Mouse (Mus musculus): ENCODE results near the gene Tbx10.
A peak's percentile ranks its signal among the peaks of the same experiment; 100 is the strongest.
"Not testable (repeated sequence)": the region's sequence is repeated elsewhere in the genome, so short reads cannot be mapped to it uniquely, and the experiment has no call there.

Gene Tbx10

GRCm38 (mm10) chr19:4003641-4004040 lies 11.1 kb downstream of the Tbx10 start:
- no peak for DNase-seq (ENCODE audit: low spot score)

GRCm38 (mm10) chr19:4004331-4004730 lies 11.8 kb downstream of the Tbx10 start:
- no peak for DNase-seq (ENCODE audit: low spot score)

- DNase-seq (ENCODE audit: low spot score): no peak
Measured at GRCm38 (mm10) chr19:4005091-4005490, 12.5 kb downstream of the Tbx10 start.

- DNase-seq (ENCODE audit: low spot score): no peak
Measured at GRCm38 (mm10) chr19:4005971-4006370, 13.4 kb downstream of the Tbx10 start.

GRCm38 (mm10) chr19:4011086-4011485 lies 18.5 kb downstream of the Tbx10 start:
- no peak for DNase-seq (ENCODE audit: low spot score)

- peak; percentile 97 for DNase-seq (ENCODE audit: low spot score)
Measured at GRCm38 (mm10) chr19:4012432-4013022, 20.0 kb downstream of the Tbx10 start, which contains the start of gene Ndufv1. Gene Ndufv1, minus strand, starts transcription at chr19:4012806.

GRCm38 (mm10) chr19:4013066-4013465 lies 20.5 kb downstream of the Tbx10 start:
- no peak for DNase-seq (ENCODE audit: low spot score)

GRCm38 (mm10) chr19:4014802-4015201 lies 22.2 kb downstream of the Tbx10 start:
- DNase-seq (ENCODE audit: low spot score): no peak

- no peak for DNase-seq (ENCODE audit: low spot score)
Measured at GRCm38 (mm10) chr19:4015635-4016034, 23.1 kb downstream of the Tbx10 start.

GRCm38 (mm10) chr19:4017921-4018587 lies 25.5 kb downstream of the Tbx10 start:
- no peak for DNase-seq (ENCODE audit: low spot score)

- DNase-seq (ENCODE audit: low spot score): peak; percentile 81
Measured at GRCm38 (mm10) chr19:4018743-4019583, 26.4 kb downstream of the Tbx10 start.

GRCm38 (mm10) chr19:4023185-4023584 lies 30.6 kb downstream of the Tbx10 start:
- no peak for DNase-seq (ENCODE audit: low spot score)

- no peak for DNase-seq (ENCODE audit: low spot score)
Measured at GRCm38 (mm10) chr19:4027576-4027975, 35.0 kb downstream of the Tbx10 start.

- no peak for DNase-seq (ENCODE audit: low spot score)
Measured at GRCm38 (mm10) chr19:4032668-4033067, 40.1 kb downstream of the Tbx10 start.

- DNase-seq (ENCODE audit: low spot score): no peak
Measured at GRCm38 (mm10) chr19:4033298-4033697, 40.7 kb downstream of the Tbx10 start.

- no peak for DNase-seq (ENCODE audit: low spot score)
Measured at GRCm38 (mm10) chr19:4033742-4034141, 41.2 kb downstream of the Tbx10 start.

GRCm38 (mm10) chr19:4036327-4037045 lies 43.9 kb downstream of the Tbx10 start:
- DNase-seq (ENCODE audit: low spot score): no peak

GRCm38 (mm10) chr19:4037154-4037787 lies 44.7 kb downstream of the Tbx10 start:
- not testable (repeated sequence) for DNase-seq (ENCODE audit: low spot score)

- DNase-seq (ENCODE audit: low spot score): peak; percentile 81
Measured at GRCm38 (mm10) chr19:4037788-4038232, 45.3 kb downstream of the Tbx10 start, which contains the start of gene Gstp1. Gene Gstp1, minus strand, starts transcription at chr19:4037985.

GRCm38 (mm10) chr19:4040941-4041340 lies 48.4 kb downstream of the Tbx10 start:
- DNase-seq (ENCODE audit: low spot score): not testable (repeated sequence)

GRCm38 (mm10) chr19:4041500-4041899 lies 48.9 kb downstream of the Tbx10 start:
- DNase-seq (ENCODE audit: low spot score): not testable (repeated sequence)
